Mouse (Mus musculus) testis, adult 2 months (tissue): ENCODE measurements at regions not wholly inside any gene's neighbourhood (a gene's known extent, or its start where the extent isn't known, plus 50 kb on each side); places are given as distances from the start of the nearest gene placed in this dataset.

ENCODE experiments used
- H3K27ac ChIP-seq: fragments of 200-500 bp; 2 replicates; pipeline ENCODE4 v1.5.1; 2012; ENCODE audit warnings: low read depth, low read length; ENCODE audit not compliant: control insufficient read depth, insufficient read depth
- H3K27me3 ChIP-seq: fragments of 200-500 bp; 2 replicates; pipeline ENCODE4 v1.6.1; 2012; ENCODE audit warnings: mild to moderate bottlenecking, low read length, moderate library complexity; ENCODE audit not compliant: control insufficient read depth, insufficient read depth
- H3K36me3 ChIP-seq: fragments of 200-500 bp; 2 replicates; pipeline ENCODE4 v1.6.1; 2012; ENCODE audit warnings: mild to moderate bottlenecking, low read length; ENCODE audit not compliant: control insufficient read depth, insufficient read depth
- H3K4me1 ChIP-seq: fragments of 200-500 bp; 2 replicates; pipeline ENCODE4 v1.6.1; 2012; ENCODE audit warnings: low read length; ENCODE audit not compliant: control insufficient read depth, insufficient read depth
- H3K4me3 ChIP-seq: fragments of 200-500 bp; 2 replicates; pipeline ENCODE4 v1.5.1; 2012; ENCODE audit warnings: low read depth, mild to moderate bottlenecking, low read length, moderate library complexity, mixed read lengths; ENCODE audit not compliant: control insufficient read depth
- CTCF ChIP-seq: fragments of 200-500 bp; IDR thresholded peaks from 2 replicates; pipeline ENCODE4 v1.5.1; 2012; ENCODE audit warnings: low read depth, mild to moderate bottlenecking, inconsistent platforms, low read length, moderate library complexity; ENCODE audit not compliant: control insufficient read depth, insufficient read depth, insufficient replicate concordance
- POLR2A ChIP-seq: fragments of 200-500 bp; IDR thresholded peaks from 2 replicates; pipeline ENCODE4 v1.6.1; 2012; ENCODE audit warnings: low read depth, mild to moderate bottlenecking, inconsistent platforms, low read length, moderate library complexity; ENCODE audit not compliant: control insufficient read depth

DNA sequence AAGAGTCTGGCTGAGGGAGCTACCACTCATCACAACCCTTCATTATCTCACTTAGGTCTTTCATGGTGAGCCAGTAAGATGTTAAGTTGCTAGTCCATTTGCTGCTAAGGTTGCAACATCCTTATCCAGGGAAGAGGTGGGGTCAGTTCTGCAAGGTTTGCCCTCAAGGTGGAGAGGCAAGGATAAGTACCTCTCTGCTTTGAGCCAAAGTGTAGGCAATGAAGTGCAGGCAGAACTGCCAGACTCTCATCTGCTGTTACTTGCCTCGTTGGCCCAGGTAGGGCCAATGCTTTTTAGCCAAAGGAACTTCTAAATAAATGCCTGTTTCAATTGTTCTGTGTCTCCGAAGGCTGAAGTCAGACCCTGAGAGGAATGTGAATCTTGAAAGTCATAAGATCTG is 59.6 kb upstream of the Lclat1 start:
- TF ChIP-seq POLR2A (no peak), CTCF (no peak)
- no peaks in the 10 kb centered on the region for H3K27me3 ChIP-seq
- no peaks in the 10 kb centered on the region for H3K36me3 ChIP-seq

GRCm38 (mm10) chr17:73052956-73053355 is 54.8 kb upstream of the Lclat1 start:
- no peak for TF ChIP-seq CTCF
- TF ChIP-seq POLR2A: no peak
- H3K27me3 ChIP-seq: no peaks in the 10 kb centered on the region
- no peak overlapping the region for H3K4me3 ChIP-seq
- no peak overlapping the region for H3K27ac ChIP-seq
- H3K36me3 ChIP-seq: no peaks in the 10 kb centered on the region
- no peaks in the 10 kb centered on the region for H3K4me1 ChIP-seq

More for the DNA sequence above, 59.6 kb upstream of the Lclat1 start:
- H3K4me1 ChIP-seq: no peaks in the 10 kb centered on the region
- no peak overlapping the region for H3K27ac ChIP-seq
- no peak overlapping the region for H3K4me3 ChIP-seq

- H3K36me3 ChIP-seq: no peaks in the 10 kb centered on the region
- no peaks in the 10 kb centered on the region for H3K4me1 ChIP-seq
- no peak overlapping the region for H3K27ac ChIP-seq
- TF ChIP-seq CTCF: no peak
- H3K4me3 ChIP-seq: no peak overlapping the region
- no peaks in the 10 kb centered on the region for H3K27me3 ChIP-seq
Measured at GRCm38 (mm10) chr17:73053479-73054215, 54.1 kb upstream of the Lclat1 start.

- no peak overlapping the region for H3K27ac ChIP-seq
- H3K4me3 ChIP-seq: no peak overlapping the region
- H3K4me1 ChIP-seq: no peaks in the 10 kb centered on the region
- no peaks in the 10 kb centered on the region for H3K27me3 ChIP-seq
- no peaks in the 10 kb centered on the region for H3K36me3 ChIP-seq
- TF ChIP-seq CTCF (no peak), POLR2A (no peak)
Measured at GRCm38 (mm10) chr17:73054226-73054625, 53.6 kb upstream of the Lclat1 start.

DNA sequence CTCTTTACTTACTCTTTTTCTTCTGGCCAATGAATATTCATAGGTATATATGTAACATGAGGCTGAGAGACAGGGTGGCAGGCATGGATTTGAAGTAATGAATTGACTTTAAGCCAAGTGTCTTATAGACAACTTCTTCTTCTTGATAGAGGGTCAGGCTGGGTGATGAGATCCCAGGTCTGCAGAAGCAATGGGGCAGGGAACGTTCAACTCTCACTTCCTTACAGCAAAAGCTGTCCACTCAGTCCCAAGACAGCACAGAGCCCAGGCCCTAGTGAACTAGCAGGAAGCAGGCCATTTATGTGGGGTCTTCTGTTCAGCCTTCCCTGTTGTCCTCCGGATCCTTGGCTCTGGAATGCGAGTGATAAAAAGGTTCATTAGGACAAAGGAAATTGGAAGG is 52.6 kb upstream of the Lclat1 start:
- H3K27me3 ChIP-seq: no peaks in the 10 kb centered on the region
- no peaks in the 10 kb centered on the region for H3K36me3 ChIP-seq
- no peaks in the 10 kb centered on the region for H3K4me1 ChIP-seq
- no peak overlapping the region for H3K4me3 ChIP-seq
- no peak overlapping the region for H3K27ac ChIP-seq
- no peak for TF ChIP-seq CTCF
- TF ChIP-seq POLR2A: no peak

DNA sequence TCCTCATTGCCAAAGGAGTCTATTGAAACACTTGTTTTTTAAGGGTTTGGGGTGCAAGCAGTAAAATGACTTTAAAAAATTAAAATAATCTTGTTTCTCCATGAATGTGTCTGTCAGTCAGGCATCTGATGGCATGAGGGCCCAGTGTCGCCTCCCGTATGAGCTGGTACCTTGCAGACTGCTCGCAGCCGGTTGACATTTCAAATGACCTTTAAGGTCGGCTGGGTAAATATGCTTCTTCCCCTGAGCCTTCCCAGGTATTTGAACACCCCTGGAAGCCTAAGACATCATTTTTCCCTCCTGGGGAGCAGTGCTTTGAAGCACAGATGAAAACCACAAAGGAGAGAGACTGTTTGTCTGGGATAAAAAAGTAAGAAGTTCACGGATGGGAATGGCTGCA is 52.2 kb upstream of the Lclat1 start:
- Histone ChIP-seq H3K36me3 (no peaks in the 10 kb centered on the region), H3K4me1 (no peaks in the 10 kb centered on the region), H3K27me3 (no peaks in the 10 kb centered on the region), H3K4me3 (no peak overlapping the region), H3K27ac (no peak overlapping the region)
- TF ChIP-seq CTCF (no peak), POLR2A (no peak)

DNA sequence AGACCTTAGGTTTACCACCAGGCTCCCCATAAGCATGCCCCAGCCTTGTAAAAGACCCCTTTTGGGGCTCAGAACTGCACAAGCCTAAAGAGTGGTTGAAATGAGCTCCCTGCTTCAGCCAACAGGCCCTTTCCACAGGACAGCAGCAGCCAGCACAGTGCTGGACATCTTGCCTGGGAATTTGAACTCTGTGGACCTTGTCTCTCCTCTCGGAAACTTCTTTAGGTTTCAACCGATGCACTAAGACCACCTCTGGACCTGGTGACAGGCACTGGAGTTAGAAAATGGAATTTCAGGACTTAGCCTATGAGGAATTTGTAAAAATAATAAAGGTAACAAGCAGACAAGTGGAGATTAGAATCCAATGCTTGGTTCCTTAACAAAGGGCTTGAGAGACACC is 51.2 kb upstream of the Lclat1 start:
- Histone ChIP-seq H3K27me3 (no peaks in the 10 kb centered on the region), H3K27ac (no peak overlapping the region), H3K4me3 (no peak overlapping the region), H3K4me1 (no peaks in the 10 kb centered on the region), H3K36me3 (no peaks in the 10 kb centered on the region)
- TF ChIP-seq POLR2A (no peak), CTCF (no peak)
